Mouse (Mus musculus): ENCODE data around the gene Tmem189. TPM values are rescaled to one million over a fixed set of nuclear protein-coding genes. Genes with fewer than 3 reads are reported as not detected.

The Tmem189 gene
- polyA plus RNA-seq, 1 experiment from 2014 or later, result 35.5 TPM

GRCm38 (mm10) chr2:167690219-167690961 is 768 bp upstream of the Tmem189 start:
- H3K4me2 ChIP-seq (ENCODE audit: low read depth, severe bottlenecking), result peak overlapping the region; percentile 89
- H3K9me3 ChIP-seq (ENCODE audit: control insufficient read depth, low read length), result no peaks in the 10 kb centered on the region; the same call in 1 of the 2 replicates
- no peak for DNase-seq (ENCODE audit: low spot score)
- H3K36me3 ChIP-seq (ENCODE audit: control insufficient read depth, insufficient read depth, low read length), result no peaks in the 10 kb centered on the region
- no peak overlapping the region; the same call in 1 of the 2 replicates for H3K4me3 ChIP-seq (ENCODE audit: low read depth, low read length)
- H3K9ac ChIP-seq (ENCODE audit: low read length), result no peak overlapping the region
- H3K27ac ChIP-seq (replicated peaks; ENCODE audit: low read depth, low read length), result no peak overlapping the region
- WGBS, result 67% methylated on average over 15 of the region's 15 CpGs
- peaks cover 9% of the 10 kb centered on the region; the same call in 1 of the 2 replicates for H3K4me1 ChIP-seq (ENCODE audit: control insufficient read depth, insufficient read depth, low read length)
- no peak for ATAC-seq (ENCODE audit: insufficient number of reproducible peaks, low FRiP score, low TSS enrichment, low read depth)
- H3K27me3 ChIP-seq (ENCODE audit: control insufficient read depth, insufficient read depth, low read length), result peaks cover 22% of the 10 kb centered on the region

GRCm38 (mm10) chr2:167688498-167689451 is 847 bp downstream of the Tmem189 start, which contains the start of gene Cebpb:
TSS of gene Cebpb (plus strand) at chr2:167688915.
- Histone ChIP-seq H3K4me1 (ENCODE audit: control insufficient read depth, insufficient read depth, low read length) (peaks cover 9% of the 10 kb centered on the region; the same call in 1 of the 2 replicates), H3K4me3 (ENCODE audit: low read depth, low read length) (peak within 1 kb of the TSS; percentile 54), H3K9me3 (ENCODE audit: control insufficient read depth, low read length) (no peaks in the 10 kb centered on the region), H3K27ac (replicated peaks; ENCODE audit: low read depth, low read length) (no peak within 1 kb of the TSS), H3K27me3 (ENCODE audit: control insufficient read depth, insufficient read depth, low read length) (peaks cover 22% of the 10 kb centered on the region), H3K9ac (ENCODE audit: low read length) (peak within 1 kb of the TSS; percentile 58), H3K4me2 (ENCODE audit: low read depth, severe bottlenecking) (peak within 1 kb of the TSS; percentile 89), H3K36me3 (ENCODE audit: control insufficient read depth, insufficient read depth, low read length) (no peaks in the 10 kb centered on the region)
- peak; percentile 75 for DNase-seq (ENCODE audit: low spot score)
- ATAC-seq (ENCODE audit: insufficient number of reproducible peaks, low FRiP score, low TSS enrichment, low read depth), result peak; percentile 40; the same call in 1 of the 2 replicates
- 0% methylated on average over 106 of the region's 147 CpGs for WGBS

GRCm38 (mm10) chr2:167688126-167688497 is 1.5 kb downstream of the Tmem189 start:
- no peaks in the 10 kb centered on the region for H3K36me3 ChIP-seq (ENCODE audit: control insufficient read depth, insufficient read depth, low read length)
- H3K4me2 ChIP-seq (ENCODE audit: low read depth, severe bottlenecking), result peak overlapping the region; percentile 89
- ATAC-seq (ENCODE audit: insufficient number of reproducible peaks, low FRiP score, low TSS enrichment, low read depth) (peak; percentile 31), DNase-seq (ENCODE audit: low spot score) (no peak)
- H3K4me1 ChIP-seq (ENCODE audit: control insufficient read depth, insufficient read depth, low read length), result peaks cover 9% of the 10 kb centered on the region; the same call in 1 of the 2 replicates
- peak overlapping the region; percentile 54; the same call in 1 of the 2 replicates for H3K4me3 ChIP-seq (ENCODE audit: low read depth, low read length)
- H3K27ac ChIP-seq (replicated peaks; ENCODE audit: low read depth, low read length), result no peak overlapping the region
- H3K9ac ChIP-seq (ENCODE audit: low read length), result no peak overlapping the region
- no peaks in the 10 kb centered on the region for H3K9me3 ChIP-seq (ENCODE audit: control insufficient read depth, low read length)
- 19% methylated on average over 12 of the region's 12 CpGs for WGBS
- peaks cover 22% of the 10 kb centered on the region for H3K27me3 ChIP-seq (ENCODE audit: control insufficient read depth, insufficient read depth, low read length)

- Histone ChIP-seq H3K27me3 (ENCODE audit: control insufficient read depth, insufficient read depth, low read length) (peaks cover 22% of the 10 kb centered on the region), H3K4me2 (ENCODE audit: low read depth, severe bottlenecking) (no peak overlapping the region), H3K27ac (replicated peaks; ENCODE audit: low read depth, low read length) (no peak overlapping the region), H3K36me3 (ENCODE audit: control insufficient read depth, insufficient read depth, low read length) (no peaks in the 10 kb centered on the region), H3K9me3 (ENCODE audit: control insufficient read depth, low read length) (no peaks in the 10 kb centered on the region), H3K9ac (ENCODE audit: low read length) (no peak overlapping the region), H3K4me3 (ENCODE audit: low read depth, low read length) (no peak overlapping the region), H3K4me1 (ENCODE audit: control insufficient read depth, insufficient read depth, low read length) (peaks cover 9% of the 10 kb centered on the region; the same call in 1 of the 2 replicates)
- ATAC-seq (ENCODE audit: insufficient number of reproducible peaks, low FRiP score, low TSS enrichment, low read depth) (no peak), DNase-seq (ENCODE audit: low spot score) (no peak)
- 49% methylated on average over 10 of the region's 11 CpGs for WGBS
Measured at GRCm38 (mm10) chr2:167687651-167688101, 1.9 kb downstream of the Tmem189 start.

- no peak for ATAC-seq (ENCODE audit: insufficient number of reproducible peaks, low FRiP score, low TSS enrichment, low read depth)
- H3K27me3 ChIP-seq (ENCODE audit: control insufficient read depth, insufficient read depth, low read length), result peaks cover 22% of the 10 kb centered on the region
- no peak overlapping the region for H3K4me2 ChIP-seq (ENCODE audit: low read depth, severe bottlenecking)
- no peak overlapping the region for H3K4me3 ChIP-seq (ENCODE audit: low read depth, low read length)
- no peaks in the 10 kb centered on the region for H3K36me3 ChIP-seq (ENCODE audit: control insufficient read depth, insufficient read depth, low read length)
- H3K9me3 ChIP-seq (ENCODE audit: control insufficient read depth, low read length), result no peaks in the 10 kb centered on the region
- H3K9ac ChIP-seq (ENCODE audit: low read length), result no peak overlapping the region
- no peak overlapping the region for H3K27ac ChIP-seq (replicated peaks; ENCODE audit: low read depth, low read length)
- 77% methylated on average over 4 of the region's 4 CpGs for WGBS
- no peak for DNase-seq (ENCODE audit: low spot score)
- H3K4me1 ChIP-seq (ENCODE audit: control insufficient read depth, insufficient read depth, low read length), result peaks cover 9% of the 10 kb centered on the region; the same call in 1 of the 2 replicates
Measured at GRCm38 (mm10) chr2:167687250-167687586, 2.4 kb downstream of the Tmem189 start.

DNA sequence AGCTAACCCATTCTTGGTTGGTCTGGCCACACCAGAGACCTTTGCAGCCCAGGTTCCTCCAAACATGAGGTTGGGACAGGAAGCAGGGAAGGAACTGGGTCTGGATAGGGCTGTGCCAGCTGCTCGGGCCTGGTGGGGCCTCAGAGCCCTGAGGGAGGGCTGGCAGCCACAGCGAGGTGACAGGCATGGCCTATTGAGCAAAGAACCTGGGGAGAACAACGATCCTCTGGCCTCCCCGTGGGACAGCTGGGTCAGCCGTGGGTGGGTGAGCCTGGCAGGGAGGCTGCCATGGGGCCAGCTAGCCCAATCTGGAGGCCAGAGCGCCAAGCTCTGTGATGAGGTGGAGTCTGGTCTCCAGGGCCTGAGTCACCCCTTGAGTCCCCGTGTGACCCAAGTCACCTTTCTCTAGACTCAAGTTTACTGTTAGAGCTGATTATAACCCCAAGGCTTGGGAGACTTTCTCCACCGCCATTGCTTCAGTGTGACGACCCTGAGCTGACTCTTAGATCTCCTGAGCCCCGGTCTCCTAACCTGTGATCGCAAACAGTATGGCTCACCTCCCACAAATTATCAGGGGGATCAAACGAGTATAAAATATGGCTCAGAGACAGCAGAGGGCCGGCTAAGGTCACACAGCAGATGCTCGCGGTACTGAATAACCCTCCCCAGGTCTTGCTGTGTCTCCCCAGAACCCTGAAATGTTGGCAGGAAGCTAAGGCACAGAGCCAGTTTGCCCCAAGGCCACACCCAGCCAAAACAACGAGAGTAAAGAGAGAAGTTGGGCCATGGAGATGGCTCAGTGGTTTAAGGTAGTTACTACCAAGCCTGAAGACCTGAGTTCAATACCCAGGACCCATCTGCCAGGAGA is 3.0 kb downstream of the Tmem189 start:
- Histone ChIP-seq H3K27ac (replicated peaks; ENCODE audit: low read depth, low read length) (no peak overlapping the region), H3K4me3 (ENCODE audit: low read depth, low read length) (no peak overlapping the region), H3K9me3 (ENCODE audit: control insufficient read depth, low read length) (no peaks in the 10 kb centered on the region), H3K36me3 (ENCODE audit: control insufficient read depth, insufficient read depth, low read length) (no peaks in the 10 kb centered on the region), H3K4me1 (ENCODE audit: control insufficient read depth, insufficient read depth, low read length) (peaks cover 9% of the 10 kb centered on the region; the same call in 1 of the 2 replicates), H3K4me2 (ENCODE audit: low read depth, severe bottlenecking) (no peak overlapping the region), H3K27me3 (ENCODE audit: control insufficient read depth, insufficient read depth, low read length) (peaks cover 22% of the 10 kb centered on the region), H3K9ac (ENCODE audit: low read length) (no peak overlapping the region)
- WGBS, result 77% methylated on average over 16 of the region's 16 CpGs
- ATAC-seq (ENCODE audit: insufficient number of reproducible peaks, low FRiP score, low TSS enrichment, low read depth) (no peak), DNase-seq (ENCODE audit: low spot score) (no peak)

GRCm38 (mm10) chr2:167685865-167686264 is 3.8 kb downstream of the Tmem189 start:
- Histone ChIP-seq H3K27me3 (ENCODE audit: control insufficient read depth, insufficient read depth, low read length) (peaks cover 21% of the 10 kb centered on the region), H3K9me3 (ENCODE audit: control insufficient read depth, low read length) (no peaks in the 10 kb centered on the region), H3K9ac (ENCODE audit: low read length) (no peak overlapping the region), H3K4me1 (ENCODE audit: control insufficient read depth, insufficient read depth, low read length) (peaks cover 9% of the 10 kb centered on the region; the same call in 1 of the 2 replicates), H3K4me2 (ENCODE audit: low read depth, severe bottlenecking) (no peak overlapping the region), H3K4me3 (ENCODE audit: low read depth, low read length) (no peak overlapping the region), H3K36me3 (ENCODE audit: control insufficient read depth, insufficient read depth, low read length) (no peaks in the 10 kb centered on the region), H3K27ac (replicated peaks; ENCODE audit: low read depth, low read length) (no peak overlapping the region)
- WGBS, result 70% methylated on average over 3 of the region's 3 CpGs
- no peak for DNase-seq (ENCODE audit: low spot score)
- no peak for ATAC-seq (ENCODE audit: insufficient number of reproducible peaks, low FRiP score, low TSS enrichment, low read depth)
